In the genomic region with DNA sequence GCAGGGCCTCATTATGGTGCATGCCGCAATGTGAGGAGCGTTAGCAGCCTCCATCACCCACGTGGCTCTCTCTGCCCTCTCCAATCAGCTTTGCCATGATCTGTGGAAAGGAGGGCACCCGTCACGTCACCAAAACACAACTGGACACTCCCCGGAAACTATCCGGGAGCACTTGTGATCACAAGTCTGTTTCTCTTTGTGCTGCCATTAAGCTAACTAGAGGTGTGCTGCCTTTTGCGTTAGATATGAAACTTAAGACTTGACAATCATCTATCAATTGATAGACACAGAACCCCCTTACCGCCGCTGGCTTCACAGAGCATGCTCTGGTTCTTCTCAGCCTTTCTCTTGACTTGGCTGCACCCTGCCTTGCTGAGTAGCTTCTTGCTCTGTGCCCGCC, we compare ENCODE assay signal across 16 mouse cellular contexts.
"Had no signal": no experiment of that assay in that cellular context is flagged by ENCODE, and none has a peak within 500 bp of the region (broad histone marks: within the 10 kb centered on the region; RNA-seq: fewer than 3 reads in every experiment).

No protein-coding gene starts in this region.

- H3K27ac ChIP-seq: hindbrain, embryonic 15.5 days; limb, embryonic 12.5 days; limb, embryonic 15.5 days; liver, embryonic 13.5 days; midbrain, embryonic 12.5 days; stomach, embryonic 15.5 days had no signal

- DNase-seq: kidney, postnatal 10 days; kidney, postnatal 36 days; left cerebral cortex, postnatal 4 days; liver, embryonic 13.5 days; lung, adult 2 months; lung, postnatal 14 days; lung, postnatal 4 days; right cerebral cortex, postnatal 25 days; spleen, adult 18-20 months; thymus, postnatal 25 days had no signal

- H3K9me3 ChIP-seq: hindbrain, embryonic 15.5 days; limb, embryonic 12.5 days; limb, embryonic 15.5 days; midbrain, embryonic 12.5 days; stomach, embryonic 15.5 days had no signal

- H3K27me3 ChIP-seq: hindbrain, embryonic 15.5 days; limb, embryonic 15.5 days; liver, embryonic 13.5 days; stomach, embryonic 15.5 days had no signal

- ATAC-seq: intestine, postnatal 0 days had no signal

- H3K4me2 ChIP-seq: hindbrain, embryonic 15.5 days; limb, embryonic 12.5 days; limb, embryonic 15.5 days; liver, embryonic 13.5 days; midbrain, embryonic 12.5 days; stomach, embryonic 15.5 days had no signal

- H3K4me3 ChIP-seq: hindbrain, embryonic 15.5 days; limb, embryonic 12.5 days; limb, embryonic 15.5 days; liver, embryonic 13.5 days; midbrain, embryonic 12.5 days; stomach, embryonic 15.5 days had no signal

- H3K4me1 ChIP-seq: limb, embryonic 15.5 days; liver, embryonic 13.5 days; stomach, embryonic 15.5 days had no signal

- H3K36me3 ChIP-seq: hindbrain, embryonic 15.5 days; limb, embryonic 12.5 days; limb, embryonic 15.5 days; liver, embryonic 13.5 days; midbrain, embryonic 12.5 days; stomach, embryonic 15.5 days had no signal

- H3K9ac ChIP-seq: hindbrain, embryonic 15.5 days; limb, embryonic 12.5 days; limb, embryonic 15.5 days; liver, embryonic 13.5 days; midbrain, embryonic 12.5 days; stomach, embryonic 15.5 days had no signal
